Mouse (Mus musculus) lung, postnatal 25 days (tissue): ENCODE data around the gene Kcnk4.

ENCODE experiments used
- DNase-seq: peaks from one replicate; pipeline ENCODE4 v3.0.0; 2022; ENCODE audit warnings: low spot score

Gene Kcnk4

DNA sequence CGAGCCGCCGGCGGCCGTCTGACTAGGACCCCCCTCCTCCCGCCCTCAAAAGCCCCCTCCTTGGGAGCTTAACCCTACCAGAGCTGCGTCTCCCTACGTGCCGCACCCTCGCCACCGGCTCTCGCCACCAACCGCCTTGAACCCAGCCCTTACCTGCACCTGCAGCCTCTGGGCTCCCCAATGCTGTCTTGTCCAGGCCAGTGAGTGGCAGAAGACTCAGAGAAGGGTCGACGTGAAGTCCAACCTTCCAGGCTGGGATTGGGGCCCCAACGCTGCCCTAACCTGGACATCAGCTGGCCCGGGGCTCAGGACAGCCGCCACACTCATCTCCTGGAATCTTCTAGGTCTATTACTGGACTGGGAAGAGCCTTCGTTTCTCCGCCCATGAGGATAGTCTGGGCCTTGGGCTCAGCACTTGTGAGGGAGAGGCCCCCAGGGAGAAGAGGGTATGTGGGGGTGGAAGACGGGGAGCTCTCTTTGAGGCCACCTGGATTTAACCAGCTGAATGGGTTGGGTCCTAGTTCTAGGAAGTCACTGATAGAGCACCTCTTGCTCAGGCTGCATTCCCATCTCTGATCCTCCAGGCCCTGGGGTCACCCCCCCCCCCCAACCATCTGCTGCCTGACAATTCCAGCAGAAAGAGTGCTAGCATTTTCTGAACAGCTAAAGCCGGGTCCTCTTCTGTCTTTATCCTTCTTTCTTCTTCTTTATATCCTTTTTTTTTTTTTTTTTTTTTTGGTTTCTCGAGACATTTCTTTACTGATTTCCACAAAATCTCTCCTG is at the start of gene Kcnk4:
Kcnk4 (minus strand) TSS at position 321 of the 783 bp plus-strand sequence.
- DNase-seq: no peak

DNA sequence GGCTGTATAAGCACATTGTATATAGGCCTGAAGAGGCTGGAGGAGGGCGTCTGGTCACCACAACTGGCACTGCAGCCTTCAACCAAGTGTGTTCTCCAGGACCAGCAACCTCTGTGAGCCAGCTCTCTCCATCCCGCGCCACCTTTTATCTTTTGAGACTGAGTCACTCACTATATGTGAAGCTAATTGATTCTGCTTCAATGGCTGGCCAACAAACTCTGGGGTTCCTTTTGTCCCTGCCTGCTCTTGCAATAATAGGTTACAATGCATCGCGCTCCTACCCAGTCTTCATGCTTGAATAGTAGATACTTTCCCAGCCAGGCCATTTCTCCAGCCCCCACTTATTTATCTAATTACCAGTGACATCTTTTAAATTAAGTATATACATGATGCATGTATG is 49.3 kb upstream of the Kcnk4 start:
- DNase-seq: no peak

DNA sequence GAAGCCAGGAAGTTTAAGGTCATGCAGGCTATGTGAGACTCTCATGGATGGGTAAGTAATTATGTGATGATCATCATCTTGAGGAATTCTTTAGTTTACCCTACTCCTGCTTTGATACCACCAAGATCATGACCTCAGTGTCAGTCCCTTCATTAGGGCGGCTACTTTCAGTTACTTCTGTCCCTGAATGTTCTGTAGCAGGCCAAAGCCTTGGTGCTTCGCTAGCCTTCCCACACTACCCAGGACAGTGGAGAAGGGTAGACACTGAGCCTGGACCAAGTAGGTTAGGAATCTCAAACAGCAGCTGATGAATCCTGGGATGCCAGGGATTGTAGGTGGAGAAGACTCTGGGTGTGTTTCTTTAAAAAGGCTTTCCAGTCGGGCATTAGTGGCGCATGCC is 47.1 kb upstream of the Kcnk4 start:
- no peak for DNase-seq

GRCm38 (mm10) chr19:6980381-6981093 is 46.2 kb upstream of the Kcnk4 start, which contains the start of gene Fkbp2:
Gene Fkbp2 (minus strand): TSS chr19:6980501.
- peak; percentile 99 for DNase-seq

DNA sequence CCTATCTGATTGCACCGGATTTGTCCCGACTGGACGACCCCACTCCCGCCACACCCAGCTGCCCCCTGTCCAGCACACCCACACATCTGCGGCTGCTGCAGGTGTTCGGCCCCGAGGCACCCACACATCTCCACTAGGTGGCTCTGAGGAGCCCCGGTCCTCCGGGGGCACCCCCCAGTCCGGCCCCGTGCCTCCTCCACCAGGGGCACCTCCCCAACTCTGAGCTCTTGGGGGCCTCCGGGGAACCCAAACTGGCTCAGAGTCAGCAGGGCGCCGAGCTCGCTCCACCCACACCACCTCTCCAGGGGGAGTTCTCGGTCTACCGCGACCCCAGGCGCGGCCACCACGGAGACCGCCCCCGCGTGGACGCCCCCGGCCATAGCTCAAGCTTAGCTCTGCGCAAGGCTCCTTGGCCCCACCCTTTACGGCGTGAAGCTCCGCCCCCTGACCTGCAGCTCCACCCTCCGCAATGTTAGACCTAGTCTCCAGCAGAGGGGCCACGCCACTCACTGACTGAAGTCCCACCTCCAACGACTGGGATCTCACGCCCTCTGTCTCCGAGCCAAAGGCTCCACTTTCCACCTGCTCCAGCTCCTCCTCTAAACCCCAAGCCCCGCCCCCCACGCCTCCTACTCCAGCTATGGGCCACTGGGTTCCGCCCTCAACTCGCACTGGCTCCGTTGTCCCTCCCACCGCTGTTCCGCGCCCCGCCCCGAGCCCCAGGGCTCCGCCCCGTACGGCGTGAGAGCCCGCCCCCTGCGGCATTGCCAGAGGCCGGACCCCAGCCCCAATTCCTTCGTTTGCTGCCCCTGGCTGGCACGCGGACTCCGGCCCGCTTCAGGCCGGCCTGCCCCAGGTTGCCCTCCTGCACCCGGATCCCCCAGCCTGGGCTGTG is 45.4 kb upstream of the Kcnk4 start:
- peak; percentile 100 for DNase-seq

GRCm38 (mm10) chr19:6979001-6979479 is 44.7 kb upstream of the Kcnk4 start:
- DNase-seq: no peak

GRCm38 (mm10) chr19:6978639-6978974 is 44.3 kb upstream of the Kcnk4 start:
- no peak for DNase-seq

DNA sequence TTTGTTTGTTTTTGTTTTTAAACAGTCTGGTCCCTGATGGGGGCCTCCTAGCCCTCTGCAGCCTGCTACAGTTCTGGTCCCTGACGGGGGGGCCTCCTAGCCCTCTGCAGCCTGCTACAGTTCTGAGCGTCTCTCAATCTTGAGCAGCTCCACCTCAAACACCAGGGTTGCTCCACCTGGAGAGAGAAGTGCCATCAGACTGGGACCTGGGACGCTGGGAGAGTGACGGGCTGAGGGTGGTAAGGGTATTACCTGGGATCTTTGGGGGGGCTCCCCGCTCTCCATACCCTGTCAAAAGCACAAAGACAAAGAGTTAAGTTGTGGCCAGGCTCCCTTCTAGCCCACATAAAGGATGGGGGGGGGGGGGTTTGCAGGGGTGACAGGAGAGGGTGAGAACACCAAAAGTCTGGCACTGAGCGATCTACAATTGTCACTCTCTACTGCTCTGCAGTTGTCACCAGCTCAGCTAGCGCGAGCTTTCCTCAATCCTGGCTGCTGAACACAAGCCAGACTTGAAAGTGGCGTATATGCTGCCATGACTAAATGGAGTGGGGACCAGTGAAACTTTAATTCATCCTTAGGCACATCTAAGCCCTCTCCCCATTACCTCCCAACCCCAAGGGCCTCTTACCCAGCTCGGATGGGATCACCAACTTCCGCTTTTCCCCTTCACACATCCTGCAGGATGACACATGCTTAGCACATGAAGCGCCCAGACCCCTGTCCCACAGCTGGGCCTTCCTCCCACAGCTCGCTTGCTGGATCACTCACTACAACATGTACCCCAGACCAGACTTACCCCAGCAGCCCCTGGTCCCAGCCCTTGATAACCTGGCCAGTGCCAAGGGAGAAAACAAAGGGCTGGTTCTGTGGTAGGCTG is 43.7 kb upstream of the Kcnk4 start:
- DNase-seq: no peak

GRCm38 (mm10) chr19:6975537-6976521 is 41.5 kb upstream of the Kcnk4 start, which contains the start of gene Plcb3:
Gene Plcb3 (minus strand): TSS chr19:6976470.
- DNase-seq: peak; percentile 65

- peak; percentile 78 for DNase-seq
These were observed 40.2 kb upstream of the Kcnk4 start, which contains the start of gene Ppp1r14b for GRCm38 (mm10) chr19:6974211-6975205. Gene Ppp1r14b (plus strand): TSS chr19:6974968.

DNA sequence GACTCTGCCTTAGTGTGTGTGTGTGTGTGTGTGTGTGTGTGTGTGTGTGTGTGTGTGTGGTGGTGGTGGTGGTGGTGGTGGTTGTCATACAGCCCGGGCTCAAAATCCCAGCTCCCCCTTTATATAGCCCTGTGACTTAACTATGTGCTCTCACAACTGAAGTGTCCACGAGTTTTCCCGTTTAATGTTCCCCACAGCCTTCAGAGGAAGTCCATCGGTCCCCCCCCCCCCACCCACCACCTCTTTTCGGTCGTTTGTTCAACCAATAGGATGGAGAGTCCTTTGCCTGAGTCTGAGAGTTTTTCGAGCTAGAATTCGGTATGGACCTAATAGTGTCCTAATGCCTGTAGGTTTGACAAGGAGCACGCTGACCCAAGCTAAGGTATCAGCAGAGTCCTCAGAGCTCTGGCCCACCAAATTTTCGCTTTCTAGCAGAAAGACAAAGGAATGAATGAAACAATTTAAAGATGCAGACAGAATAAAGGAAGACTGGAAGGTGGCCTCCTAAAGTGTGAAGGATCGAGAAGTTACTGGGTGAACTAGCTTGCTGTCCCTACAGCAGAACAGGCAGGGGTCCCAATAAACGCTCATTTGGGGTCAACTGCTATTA is 39.4 kb upstream of the Kcnk4 start:
- DNase-seq: no peak

DNA sequence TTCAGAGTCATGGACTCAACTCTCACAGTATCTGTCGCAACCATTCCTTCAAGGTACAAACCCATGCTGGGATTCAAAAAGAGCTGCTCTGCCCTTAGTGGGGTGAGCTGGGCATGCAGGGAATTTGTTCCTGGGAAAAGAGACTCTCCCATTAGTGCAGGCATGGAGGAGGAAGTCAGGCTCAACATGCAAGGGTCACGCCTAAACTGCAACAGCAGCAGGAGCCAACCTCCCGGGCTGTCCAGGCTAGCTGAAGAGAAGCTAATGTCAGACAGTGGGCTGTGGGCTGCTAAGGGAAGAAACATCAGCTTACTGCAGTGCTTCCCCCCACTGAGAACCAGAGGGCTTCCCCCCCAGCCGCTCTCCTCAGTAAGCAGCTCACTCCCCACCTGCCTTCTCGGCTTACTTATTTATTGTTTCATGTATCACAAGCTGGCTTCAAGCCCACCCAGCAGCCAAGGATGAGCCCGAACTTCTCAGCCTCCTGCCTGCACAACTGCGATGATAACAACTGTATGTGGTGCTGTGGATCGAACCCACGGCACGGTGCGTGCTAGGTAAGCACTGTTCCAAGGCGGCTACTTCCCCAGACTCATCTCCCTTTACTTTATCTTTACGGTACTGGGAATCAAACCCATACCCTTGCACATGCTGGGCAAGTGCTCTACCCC is 38.1 kb upstream of the Kcnk4 start:
- DNase-seq: no peak

DNA sequence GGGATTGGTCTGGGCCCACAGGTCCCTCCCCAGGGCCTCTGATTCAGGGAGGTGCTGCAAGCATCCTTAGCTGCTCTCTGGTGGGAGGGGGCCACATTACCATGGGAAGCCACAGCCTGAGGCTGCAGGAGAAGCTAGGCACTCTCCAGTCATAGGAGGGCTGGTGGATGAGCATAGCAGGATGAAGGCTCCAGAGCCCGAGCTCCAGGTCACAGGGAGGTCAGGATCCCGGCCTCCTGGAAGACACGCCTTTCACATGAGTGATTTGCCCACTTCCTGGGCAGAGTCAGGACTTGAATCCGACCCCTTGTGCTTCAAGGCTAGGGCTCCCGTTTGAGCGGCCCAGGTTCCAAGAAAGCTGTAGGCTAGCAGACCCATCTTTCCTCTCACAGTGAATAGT is 37.3 kb upstream of the Kcnk4 start:
- no peak for DNase-seq

- DNase-seq: no peak
These were observed 36.3 kb upstream of the Kcnk4 start for GRCm38 (mm10) chr19:6970460-6971085.

DNA sequence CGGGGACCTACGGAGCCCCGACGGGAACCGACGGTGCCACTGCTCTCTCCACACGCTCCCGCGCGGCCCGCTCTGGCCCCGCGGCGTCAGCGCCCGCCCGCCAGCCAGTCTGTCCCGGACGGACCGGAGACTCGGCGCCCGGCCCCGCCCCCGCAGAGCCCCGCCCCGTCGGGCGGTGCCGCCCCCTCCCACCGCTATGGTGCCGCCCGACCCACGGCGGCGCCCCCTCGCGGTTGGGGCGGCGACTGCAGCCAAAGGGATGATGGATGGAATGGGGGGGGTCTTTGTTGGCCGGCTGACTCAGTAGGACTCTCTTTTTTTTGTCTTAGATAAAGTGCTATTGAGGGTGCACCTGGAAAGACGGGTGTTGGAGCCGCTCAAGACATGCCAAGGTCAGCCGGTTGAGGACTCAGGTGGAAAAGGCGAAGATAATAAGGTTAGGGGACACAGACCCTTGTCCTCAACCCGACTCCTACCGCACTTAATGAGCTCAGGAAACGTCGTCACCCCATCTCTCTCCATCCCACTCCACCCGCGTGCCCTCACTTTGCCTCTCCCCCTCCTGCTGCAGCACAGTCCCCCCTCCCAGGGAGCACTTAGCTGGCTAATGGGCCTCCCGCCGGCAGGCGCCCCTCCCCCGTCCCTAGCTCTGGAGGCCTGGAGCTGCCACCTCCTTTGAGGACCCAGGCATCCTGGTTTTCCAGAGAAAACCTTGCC is 35.5 kb upstream of the Kcnk4 start:
- peak; percentile 65 for DNase-seq

DNA sequence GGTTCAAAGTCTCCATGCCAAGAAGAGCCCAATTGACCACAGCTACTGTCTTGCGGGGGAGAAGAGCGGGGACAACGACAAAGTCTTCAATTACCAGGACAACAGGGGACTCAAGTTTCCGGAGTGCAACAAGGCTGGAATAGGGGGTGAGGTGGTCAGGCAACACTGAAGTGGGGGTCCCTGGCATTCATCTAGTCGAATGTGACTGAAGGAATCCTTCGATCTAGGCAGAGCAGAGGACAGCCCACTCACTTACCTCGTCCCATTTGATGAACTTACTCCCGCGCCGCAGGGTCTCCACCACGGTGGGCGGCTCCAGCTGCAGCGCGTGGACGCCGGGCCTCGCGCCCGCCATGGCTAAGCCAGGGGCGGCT is 35.0 kb upstream of the Kcnk4 start:
- no peak for DNase-seq
